In the genomic region with DNA sequence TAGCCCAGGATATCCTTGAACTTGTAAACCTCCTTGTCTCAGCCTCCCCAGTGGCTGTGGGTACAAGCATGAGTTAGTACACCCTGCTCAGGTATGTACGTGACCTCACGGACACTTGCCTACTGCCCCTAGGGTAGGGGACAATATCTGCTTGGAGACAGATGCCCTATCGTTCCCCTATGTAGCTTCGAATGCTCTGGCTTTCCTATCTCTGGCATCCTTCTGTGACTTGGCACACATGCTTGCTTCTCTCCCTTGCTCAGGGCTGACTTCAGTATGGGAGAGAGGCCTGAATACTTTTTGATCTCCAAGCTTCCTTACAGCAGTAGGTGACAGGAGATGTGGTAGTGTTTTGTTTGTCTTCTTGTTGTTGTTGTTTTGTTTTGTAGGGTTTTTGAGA, we compare ENCODE assay signal across 18 mouse cellular contexts. TPM values are rescaled to one million over a fixed set of nuclear protein-coding genes. Genes with fewer than 3 reads are reported as not detected.
A peak's percentile ranks its signal among the peaks of the same experiment; 100 is the strongest.
DNase-seq lines count a peak whose midpoint lies in the region; ATAC-seq lines count a peak whose summit lies in the region.
"Had no signal": no experiment of that assay in that cellular context is flagged by ENCODE, and none has a peak within 500 bp of the region (broad histone marks: within the 10 kb centered on the region; RNA-seq: fewer than 3 reads in every experiment).

No protein-coding gene starts in this region.

- no peak overlapping the region for H3K9ac ChIP-seq in intestine, embryonic 15.5 days
- no peak overlapping the region for H3K9ac ChIP-seq in intestine, embryonic 16.5 days (ENCODE audit: low read depth, low read length)
- no peak overlapping the region for H3K9ac ChIP-seq in liver, embryonic 12.5 days
- H3K9ac ChIP-seq: forebrain, embryonic 13.5 days; hindbrain, embryonic 13.5 days had no signal

- H3K27ac ChIP-seq in intestine, embryonic 15.5 days, result 0 out of 2 replicates have a peak overlapping the region, but pooled peaks have one; percentile 7
- H3K27ac ChIP-seq in intestine, embryonic 16.5 days (ENCODE audit: low read length), result no peak overlapping the region
- no peak overlapping the region for H3K27ac ChIP-seq in liver, embryonic 12.5 days
- H3K27ac ChIP-seq: forebrain, embryonic 13.5 days; hindbrain, embryonic 13.5 days had no signal

- no peaks in the 10 kb centered on the region for H3K36me3 ChIP-seq in intestine, embryonic 15.5 days
- H3K36me3 ChIP-seq in intestine, embryonic 16.5 days (ENCODE audit: control insufficient read depth, insufficient read depth, low read length), result no peaks in the 10 kb centered on the region
- no peaks in the 10 kb centered on the region for H3K36me3 ChIP-seq in liver, embryonic 12.5 days
- H3K36me3 ChIP-seq: G1E; hindbrain, embryonic 13.5 days had no signal

- ATAC-seq in intestine, embryonic 15.5 days, result no peak
- no peak for ATAC-seq in intestine, embryonic 16.5 days
- ATAC-seq in common myeloid progenitor, adult 5-6 weeks (replicated peaks; ENCODE audit: low read depth, poor library complexity, severe bottlenecking), result 0 out of 2 replicates have a peak, but pooled peaks have one; percentile 21
- ATAC-seq in liver, embryonic 12.5 days, result 0 out of 2 replicates have a peak, but pooled peaks have one; percentile 13
- peak; percentile 72 for ATAC-seq in megakaryocyte-erythroid progenitor cell, adult 5-6 weeks (replicated peaks; ENCODE audit: low FRiP score, low TSS enrichment, poor library complexity, severe bottlenecking)
- ATAC-seq: activated CD4-positive, CD25-positive, alpha-beta regulatory T cell, adult 4 months; forebrain, embryonic 13.5 days had no signal

- H3K27me3 ChIP-seq in intestine, embryonic 15.5 days (replicated peaks), result no peaks in the 10 kb centered on the region
- no peaks in the 10 kb centered on the region for H3K27me3 ChIP-seq in intestine, embryonic 16.5 days (replicated peaks; ENCODE audit: control insufficient read depth, insufficient read depth, low read length)
- H3K27me3 ChIP-seq in liver, embryonic 12.5 days (replicated peaks), result 0 out of 2 replicates have a peak, but pooled peaks cover 4% of the 10 kb centered on the region

- no peak for DNase-seq in frontal cortex, postnatal 36 days (ENCODE audit: low spot score in 2 of 2)
- DNase-seq in Muller cell, postnatal 12 days (ENCODE audit: inconsistent ontology term), result no peak
- DNase-seq: adrenal gland, postnatal 25 days; B cell, adult 2 months; cerebellum, adult 8-10 months; cerebellum, postnatal 10 days; gastrocnemius, postnatal 25 days; heart, adult 2 months; kidney, adult 2 months had no signal

- WGBS in intestine, embryonic 15.5 days, result 95% methylated on average over 4 of the region's 4 CpGs
- 89% methylated on average over 4 of the region's 4 CpGs for WGBS in intestine, embryonic 16.5 days
- WGBS in liver, embryonic 12.5 days (ENCODE audit: insufficient replicate concordance), result 58% methylated on average over 4 of the region's 4 CpGs

- no peak overlapping the region for H3K4me3 ChIP-seq in intestine, embryonic 15.5 days (replicated peaks)
- H3K4me3 ChIP-seq in intestine, embryonic 16.5 days (ENCODE audit: low read length), result no peak overlapping the region
- H3K4me3 ChIP-seq in liver, embryonic 12.5 days, result no peak overlapping the region
- H3K4me3 ChIP-seq: forebrain, embryonic 13.5 days; heart, adult 2 months had no signal

- peaks cover 13% of the 10 kb centered on the region for H3K4me1 ChIP-seq in intestine, embryonic 15.5 days (replicated peaks)
- H3K4me1 ChIP-seq in intestine, embryonic 16.5 days (ENCODE audit: control insufficient read depth, insufficient read depth, low read length), result peaks cover 12% of the 10 kb centered on the region
- H3K4me1 ChIP-seq in liver, embryonic 12.5 days, result peaks cover 21% of the 10 kb centered on the region

- no peaks in the 10 kb centered on the region for H3K9me3 ChIP-seq in intestine, embryonic 15.5 days
- no peaks in the 10 kb centered on the region for H3K9me3 ChIP-seq in intestine, embryonic 16.5 days (ENCODE audit: control insufficient read depth, low read length)
- H3K9me3 ChIP-seq in liver, embryonic 12.5 days (replicated peaks), result no peaks in the 10 kb centered on the region
- H3K9me3 ChIP-seq: forebrain, embryonic 13.5 days; G1E; hindbrain, embryonic 13.5 days had no signal

- H3K4me2 ChIP-seq in intestine, embryonic 15.5 days (replicated peaks), result no peak overlapping the region
- no peak overlapping the region for H3K4me2 ChIP-seq in intestine, embryonic 16.5 days (ENCODE audit: low read depth, low read length)
- H3K4me2 ChIP-seq in liver, embryonic 12.5 days, result no peak overlapping the region

RNA-seq across cellular contexts. Expression of a gene that starts 0.9 kb away (rescaled TPM):
- 17.3 and 19.2 TPM in 2 replicates for polyA plus RNA-seq in intestine, embryonic 15.5 days (2015; fragmentation: Nextera tagmentation; extraction: Ambion mirVana)
- polyA plus RNA-seq in intestine, embryonic 16.5 days (2015; fragmentation: Nextera tagmentation; extraction: Ambion mirVana), result 21.1 and 22.5 TPM in 2 replicates
- 2.7 and 5.0 TPM in 2 replicates for total RNA-seq in common myeloid progenitor, adult 5-6 weeks (2017)
- 3.3 and 4.2 TPM in 2 replicates for polyA plus RNA-seq in liver, embryonic 12.5 days (2016; fragmentation: Nextera tagmentation; extraction: Ambion mirVana)
- 2.3 and 2.4 TPM in 2 replicates for total RNA-seq in megakaryocyte-erythroid progenitor cell, adult 5-6 weeks (2014; fragmentation: Nextera tagmentation)
- 3.3 and 6.8 TPM in 2 replicates for total RNA-seq in megakaryocyte-erythroid progenitor cell, adult 5-6 weeks (2017)

RNA-seq across cellular contexts. Expression of a gene that starts 18.8 kb away (rescaled TPM):
- polyA plus RNA-seq in intestine, embryonic 15.5 days (2015; fragmentation: Nextera tagmentation; extraction: Ambion mirVana), result 35.4 and 38.0 TPM in 2 replicates
- 21.5 and 27.6 TPM in 2 replicates for polyA plus RNA-seq in intestine, embryonic 16.5 days (2015; fragmentation: Nextera tagmentation; extraction: Ambion mirVana)
- total RNA-seq in common myeloid progenitor, adult 5-6 weeks (2017), result 20.1 and 31.0 TPM in 2 replicates
- polyA plus RNA-seq in liver, embryonic 12.5 days (2016; fragmentation: Nextera tagmentation; extraction: Ambion mirVana), result 38.9 and 41.5 TPM in 2 replicates
- total RNA-seq in megakaryocyte-erythroid progenitor cell, adult 5-6 weeks (2014; fragmentation: Nextera tagmentation), result 22.8 and 31.8 TPM in 2 replicates
- total RNA-seq in megakaryocyte-erythroid progenitor cell, adult 5-6 weeks (2017), result 12.9 and 25.7 TPM in 2 replicates

RNA-seq across cellular contexts. Expression of a gene that starts 34.0 kb away (rescaled TPM):
- polyA plus RNA-seq in intestine, embryonic 15.5 days (2015; fragmentation: Nextera tagmentation; extraction: Ambion mirVana), result 184 and 192 TPM in 2 replicates
- polyA plus RNA-seq in intestine, embryonic 16.5 days (2015; fragmentation: Nextera tagmentation; extraction: Ambion mirVana), result 169 and 178 TPM in 2 replicates
- total RNA-seq in common myeloid progenitor, adult 5-6 weeks (2017), result 106 and 111 TPM in 2 replicates
- 110 and 112 TPM in 2 replicates for polyA plus RNA-seq in liver, embryonic 12.5 days (2016; fragmentation: Nextera tagmentation; extraction: Ambion mirVana)
- total RNA-seq in megakaryocyte-erythroid progenitor cell, adult 5-6 weeks (2014; fragmentation: Nextera tagmentation), result 85.6 and 97.9 TPM in 2 replicates
- 108 and 119 TPM in 2 replicates for total RNA-seq in megakaryocyte-erythroid progenitor cell, adult 5-6 weeks (2017)

Comparison
In these comparisons a context has a peak if more than half of its experiments do, and no peak if none do; other contexts are left out.
1. ATAC-seq: peak in common myeloid progenitor, adult 5-6 weeks (single experiment), liver, embryonic 12.5 days (single experiment) and megakaryocyte-erythroid progenitor cell, adult 5-6 weeks (single experiment); none in intestine, embryonic 15.5 days (single experiment) and intestine, embryonic 16.5 days (single experiment).